Mouse (Mus musculus): ENCODE results near the gene Ibtk.

- TF ChIP-seq MAFK (IDR thresholded peaks at IDR 0.05; ENCODE audit: insufficient read depth, low read depth, low read length) (no peak), ZNF384 (IDR thresholded peaks at IDR 0.05; ENCODE audit: low read depth, low read length) (no peak), ZC3H11A (IDR thresholded peaks at IDR 0.05; ENCODE audit: borderline replicate concordance, low read depth, low read length) (no peak), CHD2 (IDR thresholded peaks at IDR 0.05; ENCODE audit: low read depth, low read length) (no peak)
Measured at GRCm38 (mm10) chr9:85742107-85742506, 7.0 kb downstream of the Ibtk start.
